Mouse (Mus musculus) neutrophil, adult 5-6 weeks (primary cell): ENCODE results near the gene Pcdh15. TPM values are rescaled to one million over a fixed set of nuclear protein-coding genes. Genes with fewer than 3 reads are reported as not detected.

ENCODE experiments used
- ATAC-seq: fragments of 151-379, 151-347 bp; 2 replicates; pipeline ENCODE4 v1.8.0; 2017; ENCODE audit warnings: mild to moderate bottlenecking, moderate TSS enrichment; ENCODE audit not compliant: insufficient number of reproducible peaks, poor library complexity, low FRiP score, severe bottlenecking; ENCODE audit errors: extremely low read depth
- total RNA-seq: library from RNA; stranded (forward); fragments of 200-1000 nt; gene quantifications from 2 replicates; pipeline ENCODE4 v1.2.3, GENCODE M21; 2017

Gene Pcdh15
- total RNA-seq, 1 experiment from 2014 or later = not detected

- no peak for ATAC-seq
Measured at GRCm38 (mm10) chr10:74379276-74380134, 1280.4 kb downstream of the Pcdh15 start.

GRCm38 (mm10) chr10:74387538-74388499 lies 1288.7 kb downstream of the Pcdh15 start:
- ATAC-seq = no peak

- no peak for ATAC-seq
Measured at GRCm38 (mm10) chr10:74403111-74403510, 1304.0 kb downstream of the Pcdh15 start.

- no peak for ATAC-seq
Measured at GRCm38 (mm10) chr10:74414021-74414420, 1314.9 kb downstream of the Pcdh15 start.

GRCm38 (mm10) chr10:74414945-74415344 lies 1315.8 kb downstream of the Pcdh15 start:
- no peak for ATAC-seq

- no peak for ATAC-seq
Measured at GRCm38 (mm10) chr10:74415359-74415758, 1316.2 kb downstream of the Pcdh15 start.

GRCm38 (mm10) chr10:74415949-74416348 lies 1316.8 kb downstream of the Pcdh15 start:
- ATAC-seq = no peak

GRCm38 (mm10) chr10:74450069-74450468 lies 1350.9 kb downstream of the Pcdh15 start:
- no peak for ATAC-seq

- ATAC-seq = no peak
Measured at GRCm38 (mm10) chr10:74463972-74464371, 1364.8 kb downstream of the Pcdh15 start.

- no peak for ATAC-seq
Measured at GRCm38 (mm10) chr10:74480779-74481178, 1381.6 kb downstream of the Pcdh15 start.

- ATAC-seq = no peak
Measured at GRCm38 (mm10) chr10:74512315-74512714, 1413.2 kb downstream of the Pcdh15 start.

- ATAC-seq = no peak
Measured at GRCm38 (mm10) chr10:74513743-74514142, 1414.6 kb downstream of the Pcdh15 start.

GRCm38 (mm10) chr10:74538371-74538770 lies 1439.2 kb downstream of the Pcdh15 start:
- no peak for ATAC-seq

- ATAC-seq = no peak
Measured at GRCm38 (mm10) chr10:74555326-74555725, 1456.2 kb downstream of the Pcdh15 start.

GRCm38 (mm10) chr10:74569603-74570002 lies 1470.5 kb downstream of the Pcdh15 start:
- ATAC-seq = no peak

- no peak for ATAC-seq
Measured at GRCm38 (mm10) chr10:74579924-74580323, 1480.8 kb downstream of the Pcdh15 start.

- no peak for ATAC-seq
Measured at GRCm38 (mm10) chr10:74591799-74592198, 1492.7 kb downstream of the Pcdh15 start.

GRCm38 (mm10) chr10:74607683-74608082 lies 1508.5 kb downstream of the Pcdh15 start:
- no peak for ATAC-seq

GRCm38 (mm10) chr10:74621837-74622236 lies 1522.7 kb downstream of the Pcdh15 start:
- ATAC-seq = no peak

GRCm38 (mm10) chr10:74625715-74626114 lies 1526.6 kb downstream of the Pcdh15 start:
- no peak for ATAC-seq
